Mouse (Mus musculus): ENCODE data around the gene Sclt1. TPM values are rescaled to one million over a fixed set of nuclear protein-coding genes. Genes with fewer than 3 reads are reported as not detected.

Sclt1 gene
- polyA plus RNA-seq, 1 experiment from 2014 or later = 12.9 TPM

Other genes starting within 250 kb of the Sclt1 start
- gene Jade1, start 186.8 kb downstream of the Sclt1 start, polyA plus RNA-seq (2015; fragmentation: Nextera tagmentation; extraction: Ambion mirVana) = 11.5 and 11.6 TPM in 2 replicates
- 12.3 and 12.7 TPM in 2 replicates for gene D3Ertd751e, start 97 bp upstream of the Sclt1 start, polyA plus RNA-seq (2015; fragmentation: Nextera tagmentation; extraction: Ambion mirVana)

Measured in stomach, embryonic 16.5 days (tissue).